Mouse (Mus musculus): ENCODE measurements around the gene D430041D05Rik. TPM values are rescaled to one million over a fixed set of nuclear protein-coding genes. Genes with fewer than 3 reads are reported as not detected.

D430041D05Rik gene
- polyA plus RNA-seq, 1 experiment: 0.60 TPM

DNA sequence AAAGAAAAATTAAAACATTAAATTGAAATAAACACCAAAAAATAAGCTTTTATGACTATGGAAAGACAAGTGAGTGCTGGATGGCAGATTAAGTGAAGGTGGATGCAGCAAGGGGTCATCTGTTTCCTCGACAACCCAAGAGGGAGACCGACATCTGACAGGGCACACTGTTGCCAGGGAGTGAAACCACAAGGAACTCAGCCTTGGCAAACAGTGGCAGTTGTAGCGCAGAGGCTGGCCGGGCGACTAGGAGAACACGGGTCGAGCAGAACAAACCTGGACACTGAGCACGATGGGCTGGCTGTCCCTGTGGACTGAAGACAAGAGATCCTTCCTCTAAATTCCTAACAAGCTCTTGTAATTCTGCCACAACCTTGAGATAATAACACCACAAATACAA lies 94.3 kb downstream of the D430041D05Rik start:
- Histone ChIP-seq H3K4me3 (no peak overlapping the region), H3K36me3 (ENCODE audit: control insufficient read depth, insufficient read depth) (no peaks in the 10 kb centered on the region), H3K27me3 (ENCODE audit: control insufficient read depth, insufficient read depth, insufficient read length) (peaks cover 10% of the 10 kb centered on the region), H3K79me2 (ENCODE audit: control insufficient read depth, insufficient read depth) (no peaks in the 10 kb centered on the region), H3K4me2 (ENCODE audit: low read depth) (no peak overlapping the region), H3ac (ENCODE audit: control insufficient read depth, insufficient read length) (no peak overlapping the region)
- TF ChIP-seq REST (IDR thresholded peaks at IDR 0.05; ENCODE audit: insufficient read depth, insufficient read length): no peak
- no peak for TF ChIP-seq CEBPB (IDR thresholded peaks at IDR 0.05; ENCODE audit: insufficient read depth, poor library complexity, severe bottlenecking)
- TF ChIP-seq MAX (IDR thresholded peaks at IDR 0.05; ENCODE audit: low read depth): no peak
- no peak for TF ChIP-seq POLR2AphosphoS2 (IDR thresholded peaks at IDR 0.05; ENCODE audit: insufficient read length, low read depth)
- no peak for TF ChIP-seq MYOD1 (IDR thresholded peaks at IDR 0.05; ENCODE audit: control insufficient read depth in 1 of 3, insufficient read length in 2 of 3, low read depth in 2 of 3)
- no peak for TF ChIP-seq E2F4 (IDR thresholded peaks at IDR 0.05; ENCODE audit: insufficient read depth)
- no peak for TF ChIP-seq MYOG (IDR thresholded peaks at IDR 0.05; ENCODE audit: control insufficient read depth in 1 of 3, insufficient read depth in 1 of 3, insufficient read length in 2 of 3, low read depth in 2 of 3)

GRCm38 (mm10) chr2:104313246-104313645 lies 97.6 kb downstream of the D430041D05Rik start:
- H3K79me2 ChIP-seq (ENCODE audit: control insufficient read depth, insufficient read depth): no peaks in the 10 kb centered on the region
- TF ChIP-seq SRF (IDR thresholded peaks at IDR 0.05; ENCODE audit: control insufficient read depth, insufficient read length, low read depth) (no peak), MYOG (IDR thresholded peaks at IDR 0.05; ENCODE audit: control insufficient read depth in 1 of 3, insufficient read depth in 1 of 3, insufficient read length in 2 of 3, low read depth in 2 of 3) (no peak), POLR2AphosphoS2 (IDR thresholded peaks at IDR 0.05; ENCODE audit: insufficient read length, low read depth) (no peak), MYOD1 (IDR thresholded peaks at IDR 0.05; ENCODE audit: control insufficient read depth in 1 of 3, insufficient read length in 2 of 3, low read depth in 2 of 3) (no peak), TCF3 (IDR thresholded peaks at IDR 0.05; ENCODE audit: insufficient read length, low read depth) (no peak), E2F4 (IDR thresholded peaks at IDR 0.05; ENCODE audit: insufficient read depth) (no peak), CEBPB (IDR thresholded peaks at IDR 0.05; ENCODE audit: insufficient read depth, poor library complexity, severe bottlenecking) (no peak), MAX (IDR thresholded peaks at IDR 0.05; ENCODE audit: low read depth) (no peak), REST (IDR thresholded peaks at IDR 0.05; ENCODE audit: insufficient read depth, insufficient read length) (no peak), USF1 (IDR thresholded peaks at IDR 0.05; ENCODE audit: low read depth) (no peak), TCF12 (IDR thresholded peaks at IDR 0.05; ENCODE audit: insufficient read depth, poor library complexity, severe bottlenecking) (no peak), POLR2A (IDR thresholded peaks at IDR 0.05; ENCODE audit: insufficient read length, low read depth) (no peak)
- peaks cover 11% of the 10 kb centered on the region for H3K27me3 ChIP-seq (ENCODE audit: control insufficient read depth, insufficient read depth, insufficient read length)
- no peak overlapping the region for H3K4me2 ChIP-seq (ENCODE audit: low read depth)
- no peak overlapping the region for H3ac ChIP-seq (ENCODE audit: control insufficient read depth, insufficient read length)
- no peak overlapping the region for H3K4me3 ChIP-seq
- H3K36me3 ChIP-seq (ENCODE audit: control insufficient read depth, insufficient read depth): no peaks in the 10 kb centered on the region

- Histone ChIP-seq H3K36me3 (ENCODE audit: control insufficient read depth, insufficient read depth) (no peaks in the 10 kb centered on the region), H3K4me3 (no peak overlapping the region), H3K27me3 (ENCODE audit: control insufficient read depth, insufficient read depth, insufficient read length) (peaks cover 10% of the 10 kb centered on the region), H3K4me2 (ENCODE audit: low read depth) (no peak overlapping the region), H3ac (ENCODE audit: control insufficient read depth, insufficient read length) (no peak overlapping the region), H3K79me2 (ENCODE audit: control insufficient read depth, insufficient read depth) (no peaks in the 10 kb centered on the region)
- TF ChIP-seq USF1 (IDR thresholded peaks at IDR 0.05; ENCODE audit: low read depth) (no peak), MYOG (IDR thresholded peaks at IDR 0.05; ENCODE audit: control insufficient read depth in 1 of 3, insufficient read depth in 1 of 3, insufficient read length in 2 of 3, low read depth in 2 of 3) (no peak), POLR2A (IDR thresholded peaks at IDR 0.05; ENCODE audit: insufficient read length, low read depth) (no peak), POLR2AphosphoS2 (IDR thresholded peaks at IDR 0.05; ENCODE audit: insufficient read length, low read depth) (no peak), CEBPB (IDR thresholded peaks at IDR 0.05; ENCODE audit: insufficient read depth, poor library complexity, severe bottlenecking) (no peak), MYOD1 (IDR thresholded peaks at IDR 0.05; ENCODE audit: control insufficient read depth in 1 of 3, insufficient read length in 2 of 3, low read depth in 2 of 3) (no peak), TCF12 (IDR thresholded peaks at IDR 0.05; ENCODE audit: insufficient read depth, poor library complexity, severe bottlenecking) (no peak)
These were observed 103.7 kb downstream of the D430041D05Rik start for GRCm38 (mm10) chr2:104307102-104307501.

DNA sequence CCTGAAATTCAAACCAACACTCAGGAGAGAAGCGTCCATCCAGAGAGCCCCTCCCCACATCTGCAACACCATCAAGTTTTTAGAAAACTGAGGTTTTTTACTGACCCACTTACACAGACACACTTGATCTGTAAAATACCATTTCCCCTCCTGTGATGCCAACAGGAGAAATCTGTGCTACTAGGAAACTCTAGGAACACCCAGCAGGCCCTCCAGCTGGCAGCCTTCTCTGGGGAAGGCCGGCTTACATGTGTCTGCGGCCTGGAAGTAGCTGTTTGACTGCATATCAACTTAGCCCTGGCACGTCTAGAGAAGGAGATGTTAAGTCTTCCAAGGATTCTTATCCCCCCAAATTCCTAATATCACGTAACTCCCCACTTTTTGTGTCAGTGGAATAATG lies 105.1 kb downstream of the D430041D05Rik start:
- no peaks in the 10 kb centered on the region for H3K36me3 ChIP-seq (ENCODE audit: control insufficient read depth, insufficient read depth)
- H3ac ChIP-seq (ENCODE audit: control insufficient read depth, insufficient read length): no peak overlapping the region
- no peak overlapping the region for H3K4me2 ChIP-seq (ENCODE audit: low read depth)
- H3K27me3 ChIP-seq (ENCODE audit: control insufficient read depth, insufficient read depth, insufficient read length): peaks cover 15% of the 10 kb centered on the region
- no peaks in the 10 kb centered on the region for H3K79me2 ChIP-seq (ENCODE audit: control insufficient read depth, insufficient read depth)
- no peak overlapping the region for H3K4me3 ChIP-seq
- TF ChIP-seq MAX (IDR thresholded peaks at IDR 0.05; ENCODE audit: low read depth): no peak
- no peak for TF ChIP-seq MYOD1 (IDR thresholded peaks at IDR 0.05; ENCODE audit: control insufficient read depth in 1 of 3, insufficient read length in 2 of 3, low read depth in 2 of 3)
- no peak for TF ChIP-seq TCF3 (IDR thresholded peaks at IDR 0.05; ENCODE audit: insufficient read length, low read depth)
- TF ChIP-seq TCF12 (IDR thresholded peaks at IDR 0.05; ENCODE audit: insufficient read depth, poor library complexity, severe bottlenecking): no peak
- no peak for TF ChIP-seq E2F4 (IDR thresholded peaks at IDR 0.05; ENCODE audit: insufficient read depth)

DNA sequence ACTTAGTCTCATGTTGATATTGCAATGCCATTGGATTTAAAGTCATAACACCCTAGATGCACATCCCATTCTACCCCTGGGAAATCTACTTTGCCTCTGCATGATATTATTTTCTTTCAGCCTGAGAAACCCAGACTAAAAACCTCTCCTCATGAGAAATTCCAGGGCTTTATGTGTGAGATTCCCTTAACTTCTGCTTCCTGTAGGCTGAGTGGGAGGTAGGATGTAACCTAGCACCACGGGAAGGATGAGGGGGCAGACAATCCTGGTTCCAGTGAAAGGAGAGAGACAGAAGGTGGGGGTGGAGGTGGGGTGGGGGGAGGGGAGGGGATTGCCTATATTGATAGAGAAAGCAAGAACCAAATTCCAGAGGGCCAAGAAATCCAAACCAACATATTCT lies 110.9 kb downstream of the D430041D05Rik start:
- H3K27me3 ChIP-seq (ENCODE audit: control insufficient read depth, insufficient read depth, insufficient read length): peaks cover 11% of the 10 kb centered on the region
- no peak for TF ChIP-seq POLR2AphosphoS2 (IDR thresholded peaks at IDR 0.05; ENCODE audit: insufficient read length, low read depth)
- no peak for TF ChIP-seq TCF12 (IDR thresholded peaks at IDR 0.05; ENCODE audit: insufficient read depth, poor library complexity, severe bottlenecking)
- TF ChIP-seq TCF3 (IDR thresholded peaks at IDR 0.05; ENCODE audit: insufficient read length, low read depth): no peak
- no peak for TF ChIP-seq SRF (IDR thresholded peaks at IDR 0.05; ENCODE audit: control insufficient read depth, insufficient read length, low read depth)
- TF ChIP-seq E2F4 (IDR thresholded peaks at IDR 0.05; ENCODE audit: insufficient read depth): no peak
- no peak for TF ChIP-seq MYOD1 (IDR thresholded peaks at IDR 0.05; ENCODE audit: control insufficient read depth in 1 of 3, insufficient read length in 2 of 3, low read depth in 2 of 3)
- no peak for TF ChIP-seq MAX (IDR thresholded peaks at IDR 0.05; ENCODE audit: low read depth)
- no peak for TF ChIP-seq USF1 (IDR thresholded peaks at IDR 0.05; ENCODE audit: low read depth)
- TF ChIP-seq POLR2A (IDR thresholded peaks at IDR 0.05; ENCODE audit: insufficient read length, low read depth): no peak
- TF ChIP-seq MYOG (IDR thresholded peaks at IDR 0.05; ENCODE audit: control insufficient read depth in 1 of 3, insufficient read depth in 1 of 3, insufficient read length in 2 of 3, low read depth in 2 of 3): no peak
- no peak for TF ChIP-seq CEBPB (IDR thresholded peaks at IDR 0.05; ENCODE audit: insufficient read depth, poor library complexity, severe bottlenecking)
- TF ChIP-seq REST (IDR thresholded peaks at IDR 0.05; ENCODE audit: insufficient read depth, insufficient read length): no peak
- H3K4me3 ChIP-seq: no peak overlapping the region
- H3K79me2 ChIP-seq (ENCODE audit: control insufficient read depth, insufficient read depth): no peaks in the 10 kb centered on the region
- H3K4me2 ChIP-seq (ENCODE audit: low read depth): no peak overlapping the region
- H3K36me3 ChIP-seq (ENCODE audit: control insufficient read depth, insufficient read depth): no peaks in the 10 kb centered on the region
- H3ac ChIP-seq (ENCODE audit: control insufficient read depth, insufficient read length): no peak overlapping the region

Data from myocyte (in vitro differentiated cells).